Mouse (Mus musculus): ENCODE results near the gene Cnr1.

DNA sequence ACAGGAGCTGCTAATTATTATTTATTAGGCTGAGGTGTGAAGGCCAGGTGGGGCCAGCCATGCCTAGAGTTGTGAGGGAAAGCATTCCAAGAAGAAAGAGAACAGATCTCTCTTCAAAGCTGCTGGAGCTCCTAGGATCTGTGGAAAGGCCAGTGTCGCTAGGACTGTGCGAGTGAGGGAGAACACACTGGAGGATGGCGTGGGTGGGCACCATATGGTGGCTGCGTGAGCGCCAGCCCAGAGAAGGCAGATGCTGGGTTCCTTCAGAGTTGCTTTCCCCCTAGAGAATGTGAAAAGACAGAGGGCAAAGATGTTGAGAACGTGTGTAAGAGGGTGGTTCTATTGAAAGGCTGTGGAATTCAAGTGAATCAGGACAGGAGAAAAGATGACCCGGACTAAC lies 30.6 kb upstream of the Cnr1 start:
- TF ChIP-seq POLR2A (IDR thresholded peaks at IDR 0.05; ENCODE audit: control insufficient read depth, low read depth, low read length): no peak
- no peak for TF ChIP-seq CTCF (IDR thresholded peaks at IDR 0.05; ENCODE audit: control insufficient read depth, insufficient read depth, insufficient replicate concordance, low read depth, low read length)
